Mouse (Mus musculus) CH12.LX (cell line): Measurements from ENCODE around the gene Ccdc155. TPM values are rescaled to one million over a fixed set of nuclear protein-coding genes. Genes with fewer than 3 reads are reported as not detected.
A peak's percentile ranks its signal among the peaks of the same experiment; 100 is the strongest.

ENCODE experiments used
- DNase-seq: peaks from one replicate; pipeline ENCODE4 v3.0.0-alpha.2; 2013; ENCODE audit errors: extremely low read depth
- H3K27ac ChIP-seq: 2 replicates; pipeline ENCODE4 v1.5.1; 2012; ENCODE audit warnings: low read depth, mild to moderate bottlenecking, control low read depth, moderate library complexity; ENCODE audit not compliant: insufficient read depth
- H3K27me3 ChIP-seq: replicated peaks from 2 replicates; pipeline ENCODE3; 2012; ENCODE audit warnings: inconsistent platforms
- H3K36me3 ChIP-seq, 2 experiments: replicated peaks in 1 of 2; 2 replicates each; pipeline versions ENCODE3 to v1.6.1; 2012; ENCODE audit warnings: inconsistent platforms in 1 of 2, low read length in 1 of 2, mild to moderate bottlenecking in 1 of 2, mixed read lengths in 1 of 2, moderate library complexity in 1 of 2; ENCODE audit not compliant: control insufficient read depth in 1 of 2, insufficient read depth in 1 of 2
- H3K4me1 ChIP-seq, 2 experiments: 2 replicates each; pipeline ENCODE4 v1.6.1; 2012; ENCODE audit warnings: inconsistent platforms in 1 of 2, moderate library complexity in 1 of 2; ENCODE audit not compliant: insufficient read depth in 2 of 2, control insufficient read depth in 1 of 2
- H3K4me2 ChIP-seq: 2 replicates; pipeline ENCODE4 v1.6.1; 2012; ENCODE audit warnings: low read depth, mild to moderate bottlenecking, control low read depth; ENCODE audit not compliant: poor library complexity, insufficient read depth, severe bottlenecking
- H3K4me3 ChIP-seq, 3 experiments: fragments of 150-350 bp in 1 of 3; sonication (generic) in 1 of 3; replicated peaks in 1 of 3; 2 replicates each; pipeline versions ENCODE3 to v1.5.1; 2011 to 2012; ENCODE audit warnings: low read depth in 2 of 3, low read length in 2 of 3, mild to moderate bottlenecking in 2 of 3, moderate library complexity in 2 of 3, control low read depth in 1 of 3, improper control_type of control experiment in 1 of 3, inconsistent platforms in 1 of 3, mixed read lengths in 1 of 3; ENCODE audit not compliant: poor library complexity in 1 of 3
- H3K79me2 ChIP-seq: replicated peaks from 2 replicates; pipeline ENCODE4 v1.6.1; 2012; ENCODE audit warnings: mild to moderate bottlenecking, moderate library complexity; ENCODE audit not compliant: control insufficient read depth, poor library complexity, insufficient read depth, severe bottlenecking; ENCODE audit errors: extremely low read depth
- H3K9ac ChIP-seq: 2 replicates; pipeline ENCODE4 v1.6.1; 2012; ENCODE audit warnings: low read depth, mild to moderate bottlenecking, control low read depth, moderate library complexity; ENCODE audit not compliant: insufficient read depth
- H3K9me3 ChIP-seq: replicated peaks from 2 replicates; pipeline ENCODE3; 2012; ENCODE audit warnings: low read length, inconsistent platforms, mixed read lengths
- CHD2 ChIP-seq: IDR thresholded peaks from 2 replicates; pipeline ENCODE4 v1.6.1; 2011; ENCODE audit warnings: low read length, improper control_type of control experiment
- GABPA ChIP-seq: IDR thresholded peaks from 2 replicates; pipeline ENCODE4 v1.6.1; 2012; ENCODE audit warnings: low read depth, low read length, improper control_type of control experiment, inconsistent platforms; ENCODE audit not compliant: insufficient replicate concordance
- JUN ChIP-seq: IDR thresholded peaks from 2 replicates; pipeline ENCODE4 v1.6.1; 2011; ENCODE audit warnings: low read depth, mild to moderate bottlenecking, low read length, improper control_type of control experiment, moderate library complexity; ENCODE audit not compliant: insufficient read depth
- MAX ChIP-seq: IDR thresholded peaks from 2 replicates; pipeline ENCODE4 v1.6.1; 2011; ENCODE audit warnings: low read length, improper control_type of control experiment
- MEF2A ChIP-seq: IDR thresholded peaks from 2 replicates; pipeline ENCODE4 v1.6.1; 2014; ENCODE audit warnings: low read depth, mild to moderate bottlenecking, inconsistent platforms, low read length, improper control_type of control experiment, borderline replicate concordance
- MYC ChIP-seq: IDR thresholded peaks from 2 replicates; pipeline ENCODE4 v1.6.1; 2011; ENCODE audit warnings: low read depth, mild to moderate bottlenecking, improper control_type of control experiment, low read length
- NELFE ChIP-seq: IDR thresholded peaks from 2 replicates; pipeline ENCODE4 v1.6.1; 2011; ENCODE audit warnings: low read depth, low read length, improper control_type of control experiment
- POLR2AphosphoS2 ChIP-seq: IDR thresholded peaks from 2 replicates; pipeline ENCODE4 v1.6.1; 2011; ENCODE audit warnings: low read depth, low read length, improper control_type of control experiment
- dilution Hi-C: fragments of 300-500 bp; cut with MboI; formaldehyde crosslinking; loops from 2 replicates; pipeline ENCODE4 v1.14.3; 2020; ENCODE audit warnings: low sequenced_read_pairs; ENCODE audit not compliant: extremely low pct_unique_long_range_greater_than_20kb, extremely low pct_ligation_motif_present
- in situ Hi-C: fragments of 300-500 bp; cut with MboI; formaldehyde crosslinking; loops from 3 replicates; pipeline ENCODE4 v1.14.3; 2019; ENCODE audit warnings: low sequenced_read_pairs, low pct_ligation_motif_present, low pct_unique_long_range_greater_than_20kb, mixed read lengths
- polyA plus RNA-seq: library from polyadenylated mRNA; unstranded; fragments of >175 nt; gene quantifications from 2 replicates; pipeline ENCODE4 v1.2.1, GENCODE M21; 2012; ENCODE audit warnings: low read depth; ENCODE audit not compliant: insufficient read length
- total RNA-seq, 2 experiments: library from RNA; depleted of rRNA; stranded (reverse); fragments of 300-350 nt in 1 of 2; fragments of >200 nt in 1 of 2; gene quantifications; 2 replicates each; pipeline ENCODE4 v1.2.3; 2012 to 2014

Ccdc155 gene
- total and polyA plus RNA-seq, 3 experiments: not detected

- H3K9me3 ChIP-seq: no peaks in the 10 kb centered on the region
- no peak for TF ChIP-seq CHD2
- TF ChIP-seq MAX: no peak
- TF ChIP-seq NELFE: no peak
- no peak for TF ChIP-seq GABPA
- TF ChIP-seq POLR2AphosphoS2: no peak
- no peak for TF ChIP-seq JUN
- no peak for TF ChIP-seq MYC
- DNase-seq: no peak
- H3K4me3 ChIP-seq: no peak overlapping the region
- H3K4me2 ChIP-seq: no peak overlapping the region
- in situ Hi-C loops: no loop called here
- dilution Hi-C loops: no loop called here
- H3K79me2 ChIP-seq: no peaks in the 10 kb centered on the region
- H3K27ac ChIP-seq: no peak overlapping the region
- H3K4me1 ChIP-seq: peaks cover 0 to 22% of the 10 kb centered on the region in 2 experiments; a peak in 2 of 4 replicates
- H3K27me3 ChIP-seq: peaks cover 70% of the 10 kb centered on the region
- no peaks in the 10 kb centered on the region for H3K36me3 ChIP-seq
- H3K9ac ChIP-seq: no peak overlapping the region
Observed at GRCm38 (mm10) chr7:45196176-45196535, 8.5 kb downstream of the Ccdc155 start.

- no peak overlapping the region for H3K9ac ChIP-seq
- in situ Hi-C loops: no loop called here
Observed at GRCm38 (mm10) chr7:45195341-45196175, 9.1 kb downstream of the Ccdc155 start.

GRCm38 (mm10) chr7:45193871-45194785 is 10.6 kb downstream of the Ccdc155 start:
- H3K4me3 ChIP-seq: no peak overlapping the region
- no peaks in the 10 kb centered on the region for H3K36me3 ChIP-seq
- no peaks in the 10 kb centered on the region for H3K9me3 ChIP-seq
- H3K9ac ChIP-seq: no peak overlapping the region
- H3K27ac ChIP-seq: no peak overlapping the region
- H3K4me1 ChIP-seq: peaks cover 0 to 22% of the 10 kb centered on the region in 2 experiments; a peak in 3 of 4 replicates
- TF ChIP-seq MEF2A: no peak
- in situ Hi-C loops: no loop called here
- dilution Hi-C loops: no loop called here
- no peaks in the 10 kb centered on the region for H3K79me2 ChIP-seq
- no peak overlapping the region for H3K4me2 ChIP-seq
- H3K27me3 ChIP-seq: peaks cover 77% of the 10 kb centered on the region
- no peak for DNase-seq

More at GRCm38 (mm10) chr7:45195341-45196175, 9.1 kb downstream of the Ccdc155 start:
- H3K79me2 ChIP-seq: no peaks in the 10 kb centered on the region
- H3K4me3 ChIP-seq: no peak overlapping the region
- no peak overlapping the region for H3K4me2 ChIP-seq
- H3K36me3 ChIP-seq: no peaks in the 10 kb centered on the region
- H3K4me1 ChIP-seq: peaks cover 0 to 22% of the 10 kb centered on the region in 2 experiments; a peak in 2 of 4 replicates
- H3K27ac ChIP-seq: no peak overlapping the region
- peaks cover 71% of the 10 kb centered on the region for H3K27me3 ChIP-seq
- no peak for TF ChIP-seq GABPA
- 0 out of 2 replicates have a peak, but pooled peaks have one; percentile 28 for TF ChIP-seq MEF2A
- no peak for DNase-seq
- no peaks in the 10 kb centered on the region for H3K9me3 ChIP-seq
- dilution Hi-C loops: no loop called here
